Mouse (Mus musculus): ENCODE data around the gene Suco. TPM values are rescaled to one million over a fixed set of nuclear protein-coding genes. Genes with fewer than 3 reads are reported as not detected.

Suco gene
- polyA plus RNA-seq, 1 experiment from 2014 or later, result 10.7 TPM

- Histone ChIP-seq H3K4me1 (replicated peaks) (0 out of 2 replicates have a peak, but pooled peaks cover 2% of the 10 kb centered on the region), H3K36me3 (no peaks in the 10 kb centered on the region), H3K9me3 (replicated peaks) (no peaks in the 10 kb centered on the region), H3K27ac (no peak overlapping the region), H3K9ac (no peak overlapping the region), H3K4me2 (no peak overlapping the region), H3K4me3 (replicated peaks) (no peak overlapping the region), H3K27me3 (no peaks in the 10 kb centered on the region)
- DNase-seq (no peak), ATAC-seq (ENCODE audit: low read depth) (no peak)
- WGBS (ENCODE audit: insufficient replicate concordance), result 41% methylated on average over 4 of the region's 4 CpGs
Observed at GRCm38 (mm10) chr1:161912940-161913647, 36.6 kb upstream of the Suco start.

- Histone ChIP-seq H3K9me3 (replicated peaks) (no peaks in the 10 kb centered on the region), H3K27ac (no peak overlapping the region), H3K36me3 (no peaks in the 10 kb centered on the region), H3K4me1 (replicated peaks) (0 out of 2 replicates have a peak, but pooled peaks cover 3% of the 10 kb centered on the region), H3K27me3 (no peaks in the 10 kb centered on the region), H3K4me2 (no peak overlapping the region), H3K4me3 (replicated peaks) (no peak overlapping the region), H3K9ac (no peak overlapping the region)
- no peak for DNase-seq
- 76% methylated on average over 8 of the region's 8 CpGs for WGBS (ENCODE audit: insufficient replicate concordance)
- no peak for ATAC-seq (ENCODE audit: low read depth)
Observed at GRCm38 (mm10) chr1:161909074-161909473, 32.6 kb upstream of the Suco start.

GRCm38 (mm10) chr1:161907795-161908457 is 31.4 kb upstream of the Suco start:
- no peak overlapping the region for H3K9ac ChIP-seq
- H3K4me3 ChIP-seq (replicated peaks), result no peak overlapping the region
- no peaks in the 10 kb centered on the region for H3K9me3 ChIP-seq (replicated peaks)
- no peak for DNase-seq
- H3K27me3 ChIP-seq, result no peaks in the 10 kb centered on the region
- H3K27ac ChIP-seq, result no peak overlapping the region; the same call in 1 of the 2 replicates
- no peak for ATAC-seq (ENCODE audit: low read depth)
- no peak overlapping the region for H3K4me2 ChIP-seq
- no peaks in the 10 kb centered on the region for H3K36me3 ChIP-seq
- 0 out of 2 replicates have a peak, but pooled peaks cover 5% of the 10 kb centered on the region for H3K4me1 ChIP-seq (replicated peaks)
- 28% methylated on average over 2 of the region's 2 CpGs for WGBS (ENCODE audit: insufficient replicate concordance)

GRCm38 (mm10) chr1:161907111-161907510 is 30.6 kb upstream of the Suco start:
- DNase-seq (no peak), ATAC-seq (ENCODE audit: low read depth) (no peak)
- Histone ChIP-seq H3K4me2 (no peak overlapping the region), H3K36me3 (no peaks in the 10 kb centered on the region), H3K9me3 (replicated peaks) (no peaks in the 10 kb centered on the region), H3K4me3 (replicated peaks) (no peak overlapping the region), H3K27ac (no peak overlapping the region), H3K4me1 (replicated peaks) (peaks cover 11% of the 10 kb centered on the region; the same call in 1 of the 2 replicates), H3K9ac (no peak overlapping the region), H3K27me3 (no peaks in the 10 kb centered on the region)
- 78% methylated on average over 4 of the region's 4 CpGs for WGBS (ENCODE audit: insufficient replicate concordance)

GRCm38 (mm10) chr1:161902692-161903452 is 26.4 kb upstream of the Suco start:
- no peak overlapping the region for H3K4me3 ChIP-seq (replicated peaks)
- H3K4me2 ChIP-seq, result no peak overlapping the region
- H3K36me3 ChIP-seq, result no peaks in the 10 kb centered on the region
- no peak overlapping the region for H3K9ac ChIP-seq
- ATAC-seq (ENCODE audit: low read depth) (no peak; the same call in 1 of the 2 replicates), DNase-seq (no peak)
- no peaks in the 10 kb centered on the region for H3K27me3 ChIP-seq
- WGBS (ENCODE audit: insufficient replicate concordance), result 67% methylated on average over 9 of the region's 9 CpGs
- peaks cover 8% of the 10 kb centered on the region; the same call in 1 of the 2 replicates for H3K4me1 ChIP-seq (replicated peaks)
- no peak overlapping the region for H3K27ac ChIP-seq
- no peaks in the 10 kb centered on the region for H3K9me3 ChIP-seq (replicated peaks)

GRCm38 (mm10) chr1:161900129-161900528 is 23.6 kb upstream of the Suco start:
- no peak overlapping the region for H3K4me2 ChIP-seq
- DNase-seq, result no peak
- ATAC-seq (ENCODE audit: low read depth), result no peak
- H3K27me3 ChIP-seq, result no peaks in the 10 kb centered on the region
- H3K4me3 ChIP-seq (replicated peaks), result no peak overlapping the region
- H3K9ac ChIP-seq, result no peak overlapping the region
- 39% methylated on average over 2 of the region's 2 CpGs for WGBS (ENCODE audit: insufficient replicate concordance)
- H3K27ac ChIP-seq, result no peak overlapping the region
- H3K4me1 ChIP-seq (replicated peaks), result peaks cover 22% of the 10 kb centered on the region
- no peaks in the 10 kb centered on the region for H3K36me3 ChIP-seq
- H3K9me3 ChIP-seq (replicated peaks), result no peaks in the 10 kb centered on the region

- H3K4me3 ChIP-seq (replicated peaks), result no peak overlapping the region
- no peak for DNase-seq
- H3K4me1 ChIP-seq (replicated peaks), result peaks cover 39% of the 10 kb centered on the region
- no peaks in the 10 kb centered on the region for H3K36me3 ChIP-seq
- ATAC-seq (ENCODE audit: low read depth), result no peak
- H3K9ac ChIP-seq, result no peak overlapping the region
- H3K27ac ChIP-seq, result peak overlapping the region; percentile 53
- H3K27me3 ChIP-seq, result no peaks in the 10 kb centered on the region
- WGBS (ENCODE audit: insufficient replicate concordance), result 73% methylated on average over 8 of the region's 8 CpGs
- no peaks in the 10 kb centered on the region for H3K9me3 ChIP-seq (replicated peaks)
- no peak overlapping the region for H3K4me2 ChIP-seq
Observed at GRCm38 (mm10) chr1:161897235-161897634, 20.8 kb upstream of the Suco start.

- no peaks in the 10 kb centered on the region for H3K9me3 ChIP-seq (replicated peaks)
- H3K27ac ChIP-seq, result peak overlapping the region; percentile 97
- 51% methylated on average over 10 of the region's 10 CpGs for WGBS (ENCODE audit: insufficient replicate concordance)
- H3K36me3 ChIP-seq, result no peaks in the 10 kb centered on the region
- DNase-seq (peak; percentile 37), ATAC-seq (ENCODE audit: low read depth) (peak; percentile 14; the same call in 1 of the 2 replicates)
- no peak overlapping the region for H3K4me3 ChIP-seq (replicated peaks)
- no peak overlapping the region for H3K9ac ChIP-seq
- peak overlapping the region; percentile 23; the same call in 1 of the 2 replicates for H3K4me2 ChIP-seq
- H3K4me1 ChIP-seq (replicated peaks), result peaks cover 43% of the 10 kb centered on the region
- H3K27me3 ChIP-seq, result no peaks in the 10 kb centered on the region
Observed at GRCm38 (mm10) chr1:161896130-161896529, 19.6 kb upstream of the Suco start.

GRCm38 (mm10) chr1:161895014-161895413 is 18.5 kb upstream of the Suco start:
- Histone ChIP-seq H3K27ac (peak overlapping the region; percentile 97), H3K9me3 (replicated peaks) (no peaks in the 10 kb centered on the region), H3K4me2 (peak overlapping the region; percentile 53), H3K36me3 (no peaks in the 10 kb centered on the region), H3K4me1 (replicated peaks) (peaks cover 43% of the 10 kb centered on the region), H3K27me3 (no peaks in the 10 kb centered on the region), H3K9ac (peak overlapping the region; percentile 54; the same call in 1 of the 2 replicates), H3K4me3 (replicated peaks) (no peak overlapping the region)
- DNase-seq (no peak), ATAC-seq (ENCODE audit: low read depth) (peak; percentile 54)
- 81% methylated on average over 3 of the region's 3 CpGs for WGBS (ENCODE audit: insufficient replicate concordance)

GRCm38 (mm10) chr1:161894553-161894952 is 18.1 kb upstream of the Suco start:
- ATAC-seq (ENCODE audit: low read depth) (peak; percentile 94), DNase-seq (peak; percentile 82)
- Histone ChIP-seq H3K4me1 (replicated peaks) (peaks cover 43% of the 10 kb centered on the region), H3K4me3 (replicated peaks) (no peak overlapping the region), H3K27ac (peak overlapping the region; percentile 97), H3K4me2 (peak overlapping the region; percentile 53), H3K27me3 (no peaks in the 10 kb centered on the region), H3K36me3 (no peaks in the 10 kb centered on the region), H3K9ac (peak overlapping the region; percentile 64), H3K9me3 (replicated peaks) (no peaks in the 10 kb centered on the region)
- WGBS (ENCODE audit: insufficient replicate concordance), result 3% methylated on average over 2 of the region's 2 CpGs

GRCm38 (mm10) chr1:161894126-161894525 is 17.6 kb upstream of the Suco start:
- Histone ChIP-seq H3K4me1 (replicated peaks) (peaks cover 43% of the 10 kb centered on the region), H3K4me2 (peak overlapping the region; percentile 53), H3K27ac (peak overlapping the region; percentile 97)

More at GRCm38 (mm10) chr1:161894126-161894525, 17.6 kb upstream of the Suco start:
- no peaks in the 10 kb centered on the region for H3K27me3 ChIP-seq
- ATAC-seq (ENCODE audit: low read depth) (peak; percentile 70), DNase-seq (peak; percentile 42)
- H3K9ac ChIP-seq, result peak overlapping the region; percentile 64
- 0 out of 2 replicates have a peak overlapping the region, but pooled peaks have one; percentile 0 for H3K4me3 ChIP-seq (replicated peaks)
- H3K36me3 ChIP-seq, result no peaks in the 10 kb centered on the region
- no peaks in the 10 kb centered on the region for H3K9me3 ChIP-seq (replicated peaks)
- 13% methylated on average over 2 of the region's 2 CpGs for WGBS (ENCODE audit: insufficient replicate concordance)

All from liver, embryonic 13.5 days (tissue).